Mouse (Mus musculus): Measurements from ENCODE around the gene Chn2. TPM values are rescaled to one million over a fixed set of nuclear protein-coding genes. Genes with fewer than 3 reads are reported as not detected.

Gene Chn2
- total and polyA plus RNA-seq, 3 experiments = not detected

DNA sequence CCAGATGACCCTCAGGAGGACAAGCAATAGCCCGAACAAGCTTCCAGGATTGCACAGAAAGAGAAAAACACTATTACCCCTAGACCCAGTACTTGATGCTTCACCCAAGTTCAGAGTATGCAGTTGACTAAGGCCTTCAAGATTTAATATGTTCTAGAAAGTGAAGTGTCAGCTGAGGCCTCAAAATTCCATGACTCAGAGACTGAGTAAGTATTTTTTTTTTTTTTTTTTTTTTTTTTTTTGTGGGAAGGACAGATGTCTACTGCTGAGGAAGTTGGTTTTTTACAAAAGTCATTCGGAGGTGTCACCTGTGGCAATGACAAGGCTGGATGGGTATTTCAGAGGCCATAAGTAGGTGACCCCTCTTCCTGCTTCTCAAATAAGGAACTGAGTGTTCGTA, 290.2 kb downstream of the Chn2 start:
- H3K4me1 ChIP-seq (ENCODE audit: control insufficient read depth in 1 of 2, insufficient read depth in 2 of 2, low read length in 2 of 2) = no peaks in the 10 kb centered on the region
- no peak for TF ChIP-seq TCF12 (IDR thresholded peaks at IDR 0.05; ENCODE audit: low read depth, low read length)
- no peak for TF ChIP-seq NELFE (IDR thresholded peaks at IDR 0.05; ENCODE audit: low read depth, low read length)
- no peak for TF ChIP-seq CHD1 (IDR thresholded peaks at IDR 0.05; ENCODE audit: low read depth, low read length)
- TF ChIP-seq ZNF384 (IDR thresholded peaks at IDR 0.05; ENCODE audit: low read depth, low read length) = no peak
- no peak for TF ChIP-seq MXI1 (IDR thresholded peaks at IDR 0.05; ENCODE audit: low read depth, low read length)
- TF ChIP-seq JUND (IDR thresholded peaks at IDR 0.05; ENCODE audit: low read depth, low read length) = no peak
- TF ChIP-seq ZKSCAN1 (IDR thresholded peaks at IDR 0.05; ENCODE audit: low read depth, low read length) = no peak
- H3K79me2 ChIP-seq (ENCODE audit: control insufficient read depth, insufficient read depth, low read length, poor library complexity) = no peaks in the 10 kb centered on the region
- DNase-seq (ENCODE audit: low read depth, low spot score) = no peak
- no peaks in the 10 kb centered on the region for H3K9me3 ChIP-seq (replicated peaks; ENCODE audit: insufficient read depth, low read length)
- H3K27me3 ChIP-seq (ENCODE audit: control insufficient read depth in 1 of 2, insufficient read depth in 2 of 2, low read length in 2 of 2) = no peaks in the 10 kb centered on the region
- H3K27ac ChIP-seq (ENCODE audit: control insufficient read depth, low read depth, low read length) = no peak overlapping the region
- H3K4me3 ChIP-seq (ENCODE audit: control insufficient read depth in 1 of 2, insufficient read depth in 1 of 2, low read depth in 2 of 2, low read length in 2 of 2) = no peak overlapping the region
- H3K9ac ChIP-seq (ENCODE audit: control insufficient read depth, low read depth, low read length, poor library complexity, severe bottlenecking) = no peak overlapping the region
- no peaks in the 10 kb centered on the region for H3K36me3 ChIP-seq (ENCODE audit: control insufficient read depth in 1 of 2, insufficient read depth in 2 of 2, low read length in 2 of 2)

DNA sequence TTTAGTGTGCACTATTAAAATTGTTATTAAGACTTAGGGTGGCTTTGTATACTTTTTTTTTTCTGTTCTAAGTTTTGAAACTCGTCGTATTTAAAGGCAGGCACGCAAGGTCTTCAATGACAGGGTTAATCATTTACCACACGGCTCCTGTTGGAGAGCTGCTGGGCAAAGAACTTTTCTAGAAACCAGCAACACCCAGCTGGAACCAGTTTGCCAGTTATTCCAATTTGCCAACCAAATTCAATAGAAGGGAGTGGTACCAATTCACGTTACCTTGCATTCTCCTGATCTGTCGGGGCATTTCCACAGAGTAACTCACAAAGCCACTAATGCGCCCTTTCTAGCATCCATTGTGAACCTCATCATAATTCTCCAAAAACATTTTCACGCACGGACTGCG, 290.8 kb downstream of the Chn2 start:
- H3K4me3 ChIP-seq (ENCODE audit: control insufficient read depth in 1 of 2, insufficient read depth in 1 of 2, low read depth in 2 of 2, low read length in 2 of 2) = no peak overlapping the region
- DNase-seq (ENCODE audit: low read depth, low spot score) = no peak
- no peaks in the 10 kb centered on the region for H3K27me3 ChIP-seq (ENCODE audit: control insufficient read depth in 1 of 2, insufficient read depth in 2 of 2, low read length in 2 of 2)
- H3K79me2 ChIP-seq (ENCODE audit: control insufficient read depth, insufficient read depth, low read length, poor library complexity) = no peaks in the 10 kb centered on the region
- no peaks in the 10 kb centered on the region for H3K36me3 ChIP-seq (ENCODE audit: control insufficient read depth in 1 of 2, insufficient read depth in 2 of 2, low read length in 2 of 2)
- H3K9me3 ChIP-seq (replicated peaks; ENCODE audit: insufficient read depth, low read length) = no peaks in the 10 kb centered on the region
- H3K9ac ChIP-seq (ENCODE audit: control insufficient read depth, low read depth, low read length, poor library complexity, severe bottlenecking) = no peak overlapping the region
- no peak overlapping the region for H3K27ac ChIP-seq (ENCODE audit: control insufficient read depth, low read depth, low read length)
- H3K4me1 ChIP-seq (ENCODE audit: control insufficient read depth in 1 of 2, insufficient read depth in 2 of 2, low read length in 2 of 2) = no peaks in the 10 kb centered on the region
- no peak for TF ChIP-seq POLR2AphosphoS5 (IDR thresholded peaks at IDR 0.05; ENCODE audit: borderline replicate concordance, low read depth, low read length)
- TF ChIP-seq TAL1 (IDR thresholded peaks at IDR 0.05; ENCODE audit: low read length) = no peak
- TF ChIP-seq ELF1 (IDR thresholded peaks at IDR 0.05; ENCODE audit: low read depth, low read length) = no peak
- no peak for TF ChIP-seq SIN3A (IDR thresholded peaks at IDR 0.05; ENCODE audit: low read length)

GRCm38 (mm10) chr6:54331765-54332164, 292.4 kb downstream of the Chn2 start:
- H3K9me3 ChIP-seq (replicated peaks; ENCODE audit: insufficient read depth, low read length) = no peaks in the 10 kb centered on the region
- no peaks in the 10 kb centered on the region for H3K27me3 ChIP-seq (ENCODE audit: control insufficient read depth in 1 of 2, insufficient read depth in 2 of 2, low read length in 2 of 2)
- H3K36me3 ChIP-seq (ENCODE audit: control insufficient read depth in 1 of 2, insufficient read depth in 2 of 2, low read length in 2 of 2) = no peaks in the 10 kb centered on the region

More at GRCm38 (mm10) chr6:54331765-54332164, 292.4 kb downstream of the Chn2 start:
- Histone ChIP-seq H3K27ac (ENCODE audit: control insufficient read depth, low read depth, low read length) (no peak overlapping the region), H3K4me1 (ENCODE audit: control insufficient read depth in 1 of 2, insufficient read depth in 2 of 2, low read length in 2 of 2) (no peaks in the 10 kb centered on the region), H3K9ac (ENCODE audit: control insufficient read depth, low read depth, low read length, poor library complexity, severe bottlenecking) (no peak overlapping the region), H3K79me2 (ENCODE audit: control insufficient read depth, insufficient read depth, low read length, poor library complexity) (no peaks in the 10 kb centered on the region), H3K4me3 (ENCODE audit: control insufficient read depth in 1 of 2, insufficient read depth in 1 of 2, low read depth in 2 of 2, low read length in 2 of 2) (no peak overlapping the region)
- TF ChIP-seq ETS1 (IDR thresholded peaks at IDR 0.05; ENCODE audit: low read depth, low read length) (no peak), CTCF (IDR thresholded peaks at IDR 0.05 in 2 of 3, conservative IDR thresholded peaks at IDR 0.05 in 1 of 3; ENCODE audit: control insufficient read depth in 1 of 3, insufficient read depth in 1 of 3, low read depth in 2 of 3, low read length in 3 of 3, poor library complexity in 1 of 3, severe bottlenecking in 1 of 3) (no peak), SMC3 (IDR thresholded peaks at IDR 0.05; ENCODE audit: low read depth, low read length) (no peak), EP300 (IDR thresholded peaks at IDR 0.05; ENCODE audit: low read depth in 1 of 2, low read length in 2 of 2) (no peak), MYC (IDR thresholded peaks at IDR 0.05; ENCODE audit: low read depth, low read length) (no peak), MYB (IDR thresholded peaks at IDR 0.05; ENCODE audit: low read depth, low read length) (no peak), JUND (IDR thresholded peaks at IDR 0.05; ENCODE audit: low read depth, low read length) (no peak), USF2 (IDR thresholded peaks at IDR 0.05; ENCODE audit: borderline replicate concordance in 1 of 2, insufficient read depth in 1 of 2, low read depth in 1 of 2, low read length in 2 of 2) (no peak), POLR2AphosphoS5 (IDR thresholded peaks at IDR 0.05; ENCODE audit: borderline replicate concordance, low read depth, low read length) (no peak), CHD2 (IDR thresholded peaks at IDR 0.05; ENCODE audit: low read length) (no peak), HCFC1 (IDR thresholded peaks at IDR 0.05; ENCODE audit: low read depth, low read length) (no peak)
- no peak for DNase-seq (ENCODE audit: low read depth, low spot score)
